1 mouse cellular context compared by ENCODE assay signal in genomic region chr17:24505286-24505955, GRCm38 (mm10).
TF ChIP-seq lines count a peak whose summit lies in the region.

No protein-coding gene starts in this region.

TF ChIP-seq in ES-E14, 5 proteins besides CTCF, POLR2A, EP300 and RAD21:
- no peak for TF ChIP-seq ZNF384 (IDR thresholded peaks at IDR 0.05; ENCODE audit: low read depth, low read length)
- no peak for TF ChIP-seq ZC3H11A (IDR thresholded peaks at IDR 0.05; ENCODE audit: borderline replicate concordance, low read depth, low read length)
- no peak for TF ChIP-seq CHD2 (IDR thresholded peaks at IDR 0.05; ENCODE audit: low read depth, low read length)
- TF ChIP-seq HCFC1 (IDR thresholded peaks at IDR 0.05; ENCODE audit: borderline replicate concordance, insufficient read depth, low read length), result no peak
- no peak for TF ChIP-seq MAFK (IDR thresholded peaks at IDR 0.05; ENCODE audit: insufficient read depth, low read depth, low read length)
